Mouse (Mus musculus) adrenal gland, adult 8-10 months (tissue): ENCODE measurements around the gene Gpnmb. TPM values are rescaled to one million over a fixed set of nuclear protein-coding genes. Genes with fewer than 3 reads are reported as not detected.
A peak's percentile ranks its signal among the peaks of the same experiment; 100 is the strongest.

ENCODE experiments used
- DNase-seq: peaks from one replicate; pipeline ENCODE4 v3.0.0; 2022
- total RNA-seq, 4 experiments: library from RNA; stranded (reverse); gene quantifications; 2 replicates each; pipeline ENCODE4 v1.2.4; 2022

Gpnmb gene
- total RNA-seq, 4 experiments from 2014 or later, result 2.0 to 60.7 (median 23.2) TPM

- DNase-seq, result no peak
Measured at GRCm38 (mm10) chr6:49097596-49098110, 61.3 kb downstream of the Gpnmb start.

GRCm38 (mm10) chr6:49099086-49099485, 62.7 kb downstream of the Gpnmb start:
- DNase-seq, result no peak

- no peak for DNase-seq
Measured at GRCm38 (mm10) chr6:49106746-49107500, 70.6 kb downstream of the Gpnmb start.

GRCm38 (mm10) chr6:49109196-49109595, 72.8 kb downstream of the Gpnmb start:
- DNase-seq, result no peak

GRCm38 (mm10) chr6:49113895-49114294, 77.5 kb downstream of the Gpnmb start:
- DNase-seq, result no peak

GRCm38 (mm10) chr6:49114457-49114856, 78.1 kb downstream of the Gpnmb start:
- DNase-seq, result no peak

- DNase-seq, result no peak
Measured at GRCm38 (mm10) chr6:49115550-49115949, 79.2 kb downstream of the Gpnmb start.

GRCm38 (mm10) chr6:49116241-49116640, 79.9 kb downstream of the Gpnmb start:
- peak; percentile 24 for DNase-seq

GRCm38 (mm10) chr6:49118446-49118845, 82.1 kb downstream of the Gpnmb start:
- DNase-seq, result no peak

- DNase-seq, result no peak
Measured at GRCm38 (mm10) chr6:49119462-49120135, 83.3 kb downstream of the Gpnmb start.

GRCm38 (mm10) chr6:49120370-49120769, 84.0 kb downstream of the Gpnmb start:
- no peak for DNase-seq

Other genes starting within 250 kb of the Gpnmb start
- 100 to 1,000 TPM; 404 to 478 (median 432) TPM for gene Tmem176a, start 195.6 kb upstream of the Gpnmb start, total RNA-seq
- gene Tmem176b, start 195.1 kb upstream of the Gpnmb start, total RNA-seq, result 100 to 1,000 TPM; 722 to 872 (median 775) TPM
- not detected for gene Aoc1, start 163.7 kb upstream of the Gpnmb start, total RNA-seq
- gene 1600015I10Rik, start 106.7 kb upstream of the Gpnmb start, total RNA-seq, result not detected
- under 1 TPM in 1 of 4 experiments, not detected in 3; 0.24 TPM for gene Doxl2, start 61.6 kb upstream of the Gpnmb start, total RNA-seq
- gene Svs1, start 49.7 kb upstream of the Gpnmb start, total RNA-seq, result under 1 TPM in 2 of 4 experiments, not detected in 2; 0.14 to 0.32 TPM
- gene Malsu1, start 37.2 kb downstream of the Gpnmb start, total RNA-seq, result 10 to 100 TPM; 34.6 to 53.2 (median 41.2) TPM
- under 1 TPM in 2 of 4 experiments, not detected in 2; 0.05 to 0.12 TPM for gene Igf2bp3, start 178.4 kb downstream of the Gpnmb start, total RNA-seq
- 10 to 100 TPM; 55.9 to 86.1 (median 66.6) TPM for gene Tra2a, start 227.5 kb downstream of the Gpnmb start, total RNA-seq